Mouse (Mus musculus) layer of hippocampus, postnatal 14 days (tissue): ENCODE measurements around the gene Gpr152. TPM values are rescaled to one million over a fixed set of nuclear protein-coding genes. Genes with fewer than 3 reads are reported as not detected.
"Not testable (repeated sequence)": the region's sequence is repeated elsewhere in the genome, so short reads cannot be mapped to it uniquely, and the experiment has no call there.

Experiments used
- DNase-seq, 2 experiments: peaks; one replicate each; pipeline ENCODE4 v3.0.0; 2021 to 2022; ENCODE audit warnings: low spot score in 2 of 2, mixed read lengths in 1 of 2
- total RNA-seq, 2 experiments: library from RNA; stranded (reverse); gene quantifications; 2 replicates each; pipeline ENCODE4 v1.2.3; 2021

Gpr152 gene
- total RNA-seq, 2 experiments from 2014 or later = not detected

GRCm38 (mm10) chr19:4108535-4108934, 31.1 kb upstream of the Gpr152 start:
- DNase-seq = no peak

GRCm38 (mm10) chr19:4112063-4112960, 27.3 kb upstream of the Gpr152 start:
- no peak for DNase-seq

GRCm38 (mm10) chr19:4113186-4113805, 26.3 kb upstream of the Gpr152 start:
- DNase-seq = peak; percentile 56 to 64

- DNase-seq = no peak
Measured at GRCm38 (mm10) chr19:4113806-4114230, 25.8 kb upstream of the Gpr152 start.

- no peak for DNase-seq
Measured at GRCm38 (mm10) chr19:4114551-4114950, 25.0 kb upstream of the Gpr152 start.

- DNase-seq = no peak
Measured at GRCm38 (mm10) chr19:4115144-4115543, 24.4 kb upstream of the Gpr152 start.

- no peak for DNase-seq
Measured at GRCm38 (mm10) chr19:4115816-4116215, 23.8 kb upstream of the Gpr152 start.

GRCm38 (mm10) chr19:4117006-4117405, 22.6 kb upstream of the Gpr152 start:
- DNase-seq = no peak

GRCm38 (mm10) chr19:4118350-4118749, 21.2 kb upstream of the Gpr152 start:
- no peak for DNase-seq

- no peak for DNase-seq
Measured at GRCm38 (mm10) chr19:4119716-4120487, 19.7 kb upstream of the Gpr152 start.

GRCm38 (mm10) chr19:4120496-4120895, 19.1 kb upstream of the Gpr152 start:
- DNase-seq = no peak

GRCm38 (mm10) chr19:4121097-4121805, 18.3 kb upstream of the Gpr152 start:
- peak; percentile 99 for DNase-seq

- not testable (repeated sequence) for DNase-seq
Measured at GRCm38 (mm10) chr19:4121896-4122295, 17.7 kb upstream of the Gpr152 start.

- DNase-seq = no peak
Measured at GRCm38 (mm10) chr19:4122411-4123370, 16.9 kb upstream of the Gpr152 start.

GRCm38 (mm10) chr19:4124432-4124831, 15.2 kb upstream of the Gpr152 start:
- DNase-seq = no peak

- not testable (repeated sequence) for DNase-seq
Measured at GRCm38 (mm10) chr19:4125268-4125667, 14.3 kb upstream of the Gpr152 start.

- DNase-seq = peak; percentile 95 to 98
Measured at GRCm38 (mm10) chr19:4125741-4126696, 13.6 kb upstream of the Gpr152 start, which contains the start of gene Aip. Gene Aip, minus strand, starts transcription at chr19:4125858.

- no peak for DNase-seq
Measured at GRCm38 (mm10) chr19:4126759-4127495, 12.7 kb upstream of the Gpr152 start.
